Mouse (Mus musculus): Measurements from ENCODE around the gene Fchsd2.

DNA sequence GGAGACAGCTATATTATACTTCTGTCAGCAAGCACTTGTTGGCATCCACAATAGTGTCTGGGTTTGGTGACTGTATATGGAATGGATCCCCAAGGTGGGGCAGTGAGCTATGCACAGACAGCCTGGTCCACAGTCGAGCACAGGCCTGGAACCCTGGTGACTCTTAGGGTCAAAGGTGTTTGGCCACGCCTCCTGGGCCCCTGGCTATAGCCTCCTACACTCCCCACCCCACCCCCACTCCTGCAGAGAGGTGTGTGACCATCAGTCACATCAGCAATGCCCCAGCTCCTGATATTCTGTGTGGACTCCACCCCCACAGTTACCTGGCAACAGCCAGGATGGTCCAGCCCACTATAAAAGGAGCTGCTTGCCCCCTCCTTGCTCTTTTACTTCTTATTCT lies 73.9 kb downstream of the Fchsd2 start:
- TF ChIP-seq EP300 (IDR thresholded peaks at IDR 0.05; ENCODE audit: low read depth), result no peak
- no peak for TF ChIP-seq CTCF (IDR thresholded peaks at IDR 0.05; ENCODE audit: low read depth)
